Mouse (Mus musculus) midbrain, embryonic 11.5 days (tissue): ENCODE results near the gene Nme9. TPM values are rescaled to one million over a fixed set of nuclear protein-coding genes. Genes with fewer than 3 reads are reported as not detected.

Experiments used
- ATAC-seq: fragments of 200-750 bp; cut with Nextera tagmentation; 2 replicates; pipeline ENCODE4 v1.8.0; 2017; ENCODE audit warnings: moderate TSS enrichment, moderate library complexity; ENCODE audit not compliant: low FRiP score
- DNase-seq: peaks from one replicate; pipeline ENCODE4 v3.0.0; 2015; ENCODE audit warnings: low spot score; ENCODE audit errors: missing footprints
- H3K27ac ChIP-seq: fragments of 300-500 bp; sonication (generic); 2 replicates; pipeline ENCODE4 v1.5.1; 2014; ENCODE audit warnings: low read depth, low read length
- H3K27me3 ChIP-seq: fragments of 300-500 bp; sonication (generic); 2 replicates; pipeline ENCODE4 v1.6.1; 2014; ENCODE audit warnings: mild to moderate bottlenecking, low read length, moderate library complexity, mixed read lengths; ENCODE audit not compliant: control insufficient read depth, insufficient read depth
- H3K36me3 ChIP-seq: fragments of 300-500 bp; sonication (generic); 2 replicates; pipeline ENCODE4 v1.6.1; 2014; ENCODE audit warnings: mild to moderate bottlenecking, low read length, moderate library complexity, mixed read lengths; ENCODE audit not compliant: control insufficient read depth, insufficient read depth
- H3K4me1 ChIP-seq: fragments of 300-500 bp; sonication (generic); 2 replicates; pipeline ENCODE4 v1.6.1; 2014; ENCODE audit warnings: low read length; ENCODE audit not compliant: control insufficient read depth, insufficient read depth
- H3K4me2 ChIP-seq: fragments of 300-500 bp; sonication (generic); 2 replicates; pipeline ENCODE4 v1.6.1; 2014; ENCODE audit warnings: mild to moderate bottlenecking, moderate library complexity
- H3K4me3 ChIP-seq: fragments of 300-500 bp; sonication (generic); 2 replicates; pipeline ENCODE4 v1.5.1; 2014; ENCODE audit warnings: low read depth, low read length
- H3K9ac ChIP-seq: fragments of 300-500 bp; sonication (generic); 2 replicates; pipeline ENCODE4 v1.6.1; 2014; ENCODE audit warnings: low read length
- H3K9me3 ChIP-seq: fragments of 300-500 bp; sonication (generic); 2 replicates; pipeline ENCODE4 v1.6.1; 2016; ENCODE audit warnings: low read length; ENCODE audit not compliant: control insufficient read depth
- WGBS: fragments of 180-500 bp; shearing (Covaris S2); extraction: QIAGEN DNeasy Blood & Tissue Kit; methylation state at CpG from one replicate; pipeline ENCODE4 v1.1.7; 2014; 5-methylcytosine and 5-hydroxymethylcytosine counted together
- polyA plus RNA-seq: library from polyadenylated mRNA; unstranded; fragments of >200 nt; fragmentation: Nextera tagmentation; extraction: Ambion mirVana; gene quantifications from 2 replicates; pipeline ENCODE4 v1.2.1, GENCODE M21; 2014

Nme9 gene
- polyA plus RNA-seq, 1 experiment from 2014 or later, result not detected

DNA sequence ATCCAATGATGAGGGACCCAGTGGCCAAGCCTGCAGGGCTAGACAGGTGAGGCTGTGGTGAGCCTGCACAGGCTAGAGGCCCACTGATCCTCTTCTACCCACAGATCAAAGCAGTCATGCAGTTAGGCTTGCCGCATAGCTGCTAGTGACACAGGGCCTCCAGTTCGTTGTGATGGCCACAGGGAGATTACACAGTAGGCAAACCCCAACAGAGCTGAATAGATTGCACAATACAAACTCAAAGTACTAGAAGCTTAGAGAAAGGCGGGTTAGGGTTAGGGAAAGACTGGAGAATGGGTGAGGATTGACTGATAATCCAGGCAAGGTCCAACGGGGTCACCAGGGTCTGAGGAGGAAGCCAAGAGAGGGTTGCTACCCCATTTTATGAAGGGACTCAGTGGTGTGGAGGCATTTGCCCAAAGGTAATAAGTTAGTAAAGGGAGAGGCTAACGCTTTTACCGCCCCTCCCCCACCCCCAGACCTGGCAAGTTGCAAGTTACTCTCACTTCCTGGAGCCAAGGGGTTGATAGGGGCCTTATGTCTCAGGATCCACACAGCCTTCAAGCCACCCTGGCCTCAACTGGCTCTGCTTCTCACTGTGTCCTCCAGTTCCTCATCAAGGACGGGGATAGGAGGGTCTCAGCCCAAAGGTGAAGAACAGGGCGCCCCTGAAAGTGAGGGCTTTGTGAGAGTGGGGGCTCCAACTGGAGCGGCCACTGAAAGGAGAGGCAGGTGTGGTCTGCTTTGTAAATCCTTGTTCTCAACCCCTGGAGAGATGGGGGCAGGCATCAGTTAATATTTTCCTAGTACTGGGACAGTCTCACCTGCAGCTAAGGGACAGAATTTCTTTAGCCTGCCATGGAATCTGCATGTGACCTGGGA lies 27.3 kb upstream of the Nme9 start:
- no peaks in the 10 kb centered on the region for H3K4me1 ChIP-seq
- ATAC-seq (no peak), DNase-seq (no peak)
- H3K27ac ChIP-seq, result no peak overlapping the region
- H3K36me3 ChIP-seq, result no peaks in the 10 kb centered on the region
- no peaks in the 10 kb centered on the region for H3K27me3 ChIP-seq
- no peak overlapping the region for H3K4me2 ChIP-seq
- no peaks in the 10 kb centered on the region for H3K9me3 ChIP-seq
- H3K9ac ChIP-seq, result no peak overlapping the region
- WGBS, result 67% methylated on average over 9 of the region's 9 CpGs
- H3K4me3 ChIP-seq, result no peak overlapping the region

DNA sequence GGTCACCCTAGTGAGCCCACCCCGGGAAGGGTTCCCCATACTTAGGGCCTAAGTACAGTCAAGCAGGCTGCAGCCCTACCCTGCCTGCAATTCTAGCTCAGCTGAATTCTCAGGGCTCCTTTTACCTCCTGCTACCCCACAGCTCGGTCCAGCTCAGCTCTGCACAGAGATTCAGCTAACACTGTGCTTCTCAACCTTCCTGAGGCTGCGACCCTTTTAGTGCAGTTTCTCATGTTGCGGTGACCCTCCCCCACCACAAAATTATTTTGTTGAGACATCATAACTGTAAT lies 26.8 kb upstream of the Nme9 start:
- no peaks in the 10 kb centered on the region for H3K9me3 ChIP-seq
- H3K36me3 ChIP-seq, result no peaks in the 10 kb centered on the region
- 75% methylated on average over 4 of the region's 4 CpGs for WGBS
- no peak overlapping the region for H3K9ac ChIP-seq
- DNase-seq, result no peak
- H3K27ac ChIP-seq, result no peak overlapping the region
- no peak for ATAC-seq
- no peaks in the 10 kb centered on the region for H3K27me3 ChIP-seq
- H3K4me3 ChIP-seq, result no peak overlapping the region
- H3K4me2 ChIP-seq, result no peak overlapping the region
- H3K4me1 ChIP-seq, result no peaks in the 10 kb centered on the region

GRCm38 (mm10) chr9:99425262-99425661 lies 26.0 kb upstream of the Nme9 start:
- no peak for DNase-seq
- no peak for ATAC-seq
- 80% methylated on average over 9 of the region's 9 CpGs for WGBS

DNA sequence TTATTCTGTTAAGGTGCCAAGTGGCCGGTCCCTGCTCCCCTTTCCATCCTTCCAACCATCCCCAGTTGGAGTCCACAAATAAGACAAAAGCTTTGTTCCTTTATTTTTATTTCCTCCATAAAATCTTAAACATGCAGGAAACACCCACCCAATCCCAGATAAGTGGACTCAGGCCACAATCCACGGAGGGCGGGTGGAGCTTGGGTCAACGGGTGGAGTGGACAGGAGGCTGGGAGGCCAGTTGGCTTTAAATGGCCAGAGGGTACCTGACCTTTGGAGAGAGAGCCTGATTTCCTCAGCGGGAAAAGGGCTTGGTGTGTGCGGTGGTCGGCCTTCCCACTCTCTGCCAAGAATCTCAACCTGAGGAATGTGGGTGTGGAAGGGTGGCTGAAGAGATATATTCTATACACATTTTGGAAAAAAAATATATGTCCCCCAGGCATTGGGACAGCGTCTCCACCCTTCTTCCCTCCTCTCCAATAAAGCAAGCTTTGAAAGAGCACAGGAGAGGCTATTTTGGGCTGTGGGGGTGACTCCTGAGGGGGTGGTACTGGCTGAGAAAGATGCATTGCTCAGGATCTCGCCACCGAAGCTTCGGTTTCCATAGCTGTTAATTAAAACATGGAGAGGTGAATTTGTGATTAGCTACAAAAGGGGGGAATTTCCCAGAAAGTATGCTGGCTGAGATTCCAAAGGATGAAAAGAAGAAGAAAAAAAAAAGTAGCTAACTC lies 22.5 kb upstream of the Nme9 start:
- no peaks in the 10 kb centered on the region for H3K9me3 ChIP-seq
- H3K9ac ChIP-seq, result no peak overlapping the region
- no peak for DNase-seq
- H3K4me2 ChIP-seq, result no peak overlapping the region
- 79% methylated on average over 11 of the region's 11 CpGs for WGBS
- no peak overlapping the region for H3K27ac ChIP-seq
- H3K36me3 ChIP-seq, result no peaks in the 10 kb centered on the region
- ATAC-seq, result no peak
- no peaks in the 10 kb centered on the region for H3K4me1 ChIP-seq
- no peak overlapping the region for H3K4me3 ChIP-seq
- no peaks in the 10 kb centered on the region for H3K27me3 ChIP-seq

More at GRCm38 (mm10) chr9:99425262-99425661, 26.0 kb upstream of the Nme9 start:
- Histone ChIP-seq H3K4me1 (no peaks in the 10 kb centered on the region), H3K4me2 (no peak overlapping the region), H3K9ac (no peak overlapping the region), H3K4me3 (no peak overlapping the region), H3K27me3 (no peaks in the 10 kb centered on the region), H3K27ac (no peak overlapping the region), H3K9me3 (no peaks in the 10 kb centered on the region), H3K36me3 (no peaks in the 10 kb centered on the region)

GRCm38 (mm10) chr9:99429845-99430244 lies 21.4 kb upstream of the Nme9 start:
- H3K9me3 ChIP-seq, result no peaks in the 10 kb centered on the region
- peaks cover 4% of the 10 kb centered on the region; the same call in 1 of the 2 replicates for H3K4me1 ChIP-seq
- no peak overlapping the region for H3K9ac ChIP-seq
- ATAC-seq (no peak), DNase-seq (no peak)
- WGBS, result 87% methylated on average over 3 of the region's 3 CpGs
- no peak overlapping the region for H3K27ac ChIP-seq
- no peaks in the 10 kb centered on the region; the same call in 1 of the 2 replicates for H3K27me3 ChIP-seq
- no peak overlapping the region for H3K4me3 ChIP-seq
- no peak overlapping the region for H3K4me2 ChIP-seq
- no peaks in the 10 kb centered on the region for H3K36me3 ChIP-seq

DNA sequence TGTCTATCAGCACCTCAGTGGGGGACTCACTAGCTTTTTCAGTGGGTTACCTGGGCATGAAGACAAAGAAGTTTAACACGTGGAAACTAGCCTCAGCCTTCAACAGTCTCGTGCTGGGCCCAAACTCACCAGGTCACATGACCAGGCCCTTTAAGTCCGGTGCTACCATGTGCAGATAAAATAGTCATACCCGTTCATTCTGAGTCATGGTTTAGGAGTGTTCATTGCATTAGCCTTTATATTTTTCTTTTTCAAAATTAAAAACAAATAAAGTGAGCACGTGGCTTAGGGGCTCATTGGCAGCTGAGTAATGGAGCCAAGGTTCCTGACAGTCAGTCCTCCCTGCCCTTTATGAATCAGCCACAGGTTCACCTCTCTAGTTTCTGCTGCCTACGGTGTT lies 20.5 kb upstream of the Nme9 start:
- Histone ChIP-seq H3K36me3 (no peaks in the 10 kb centered on the region), H3K4me2 (no peak overlapping the region), H3K4me1 (peaks cover 4% of the 10 kb centered on the region; the same call in 1 of the 2 replicates), H3K9me3 (no peaks in the 10 kb centered on the region), H3K4me3 (no peak overlapping the region), H3K9ac (no peak overlapping the region), H3K27ac (no peak overlapping the region), H3K27me3 (no peaks in the 10 kb centered on the region; the same call in 1 of the 2 replicates)
- WGBS, result 78% methylated on average over 6 of the region's 6 CpGs
- no peak for DNase-seq
- no peak for ATAC-seq

GRCm38 (mm10) chr9:99431346-99431745 lies 19.9 kb upstream of the Nme9 start:
- Histone ChIP-seq H3K9ac (no peak overlapping the region), H3K4me3 (no peak overlapping the region), H3K27me3 (no peaks in the 10 kb centered on the region; the same call in 1 of the 2 replicates), H3K9me3 (no peaks in the 10 kb centered on the region), H3K27ac (no peak overlapping the region), H3K4me2 (no peak overlapping the region), H3K36me3 (no peaks in the 10 kb centered on the region), H3K4me1 (peaks cover 4% of the 10 kb centered on the region; the same call in 1 of the 2 replicates)
- 93% methylated on average over 8 of the region's 8 CpGs for WGBS
- ATAC-seq, result no peak
- DNase-seq, result no peak

- ATAC-seq (no peak), DNase-seq (no peak)
- Histone ChIP-seq H3K36me3 (no peaks in the 10 kb centered on the region), H3K4me2 (no peak overlapping the region), H3K9me3 (no peaks in the 10 kb centered on the region), H3K27ac (no peak overlapping the region), H3K4me3 (no peak overlapping the region), H3K9ac (no peak overlapping the region), H3K27me3 (no peaks in the 10 kb centered on the region; the same call in 1 of the 2 replicates), H3K4me1 (peaks cover 4% of the 10 kb centered on the region; the same call in 1 of the 2 replicates)
- 86% methylated on average over 6 of the region's 6 CpGs for WGBS
Observed at GRCm38 (mm10) chr9:99431963-99432362, 19.3 kb upstream of the Nme9 start.

DNA sequence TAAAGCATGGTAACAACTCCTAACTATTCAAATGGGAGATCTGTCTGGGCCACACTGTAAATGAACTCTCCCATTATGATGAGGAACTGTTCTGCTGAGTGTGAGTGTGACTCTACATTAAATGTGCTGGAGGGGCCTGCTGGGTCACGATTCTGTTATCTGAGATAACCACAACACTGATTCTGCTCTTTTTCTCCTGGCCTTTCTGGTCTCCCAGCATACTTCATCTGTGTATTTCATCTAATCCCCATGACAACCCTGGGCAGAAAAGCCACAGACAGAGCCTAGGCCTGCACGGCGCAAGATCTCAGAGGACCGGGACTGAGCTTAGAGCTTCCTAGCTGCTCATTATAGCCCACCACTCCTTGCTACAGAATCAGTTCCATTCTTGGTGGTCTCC lies 18.8 kb upstream of the Nme9 start:
- H3K36me3 ChIP-seq, result no peaks in the 10 kb centered on the region
- H3K4me1 ChIP-seq, result peaks cover 7% of the 10 kb centered on the region; the same call in 1 of the 2 replicates
- no peak for DNase-seq
- no peak overlapping the region for H3K9ac ChIP-seq
- no peak overlapping the region for H3K4me2 ChIP-seq
- no peak overlapping the region for H3K4me3 ChIP-seq
- no peak overlapping the region for H3K27ac ChIP-seq
- H3K9me3 ChIP-seq, result no peaks in the 10 kb centered on the region
- H3K27me3 ChIP-seq, result peaks cover 3% of the 10 kb centered on the region
- WGBS, result 86% methylated on average over 4 of the region's 4 CpGs
- no peak for ATAC-seq
